Mouse (Mus musculus) hindbrain, postnatal 0 days (tissue): ENCODE measurements around the gene Abo. TPM values are rescaled to one million over a fixed set of nuclear protein-coding genes. Genes with fewer than 3 reads are reported as not detected.
A peak's percentile ranks its signal among the peaks of the same experiment; 100 is the strongest.

Source experiments
- ATAC-seq: fragments of 200-750 bp; cut with Nextera tagmentation; 2 replicates; pipeline ENCODE4 v1.8.0; 2017; ENCODE audit warnings: mild to moderate bottlenecking, moderate TSS enrichment, moderate library complexity
- DNase-seq: peaks from one replicate; pipeline ENCODE4 v3.0.0-alpha.2; 2015; ENCODE audit warnings: low spot score
- H3K27ac ChIP-seq: fragments of 300-500 bp; sonication (generic); 2 replicates; pipeline ENCODE4 v1.5.1; 2014; ENCODE audit warnings: mild to moderate bottlenecking
- H3K27me3 ChIP-seq: fragments of 300-500 bp; sonication (generic); 2 replicates; pipeline ENCODE4 v1.6.1; 2014; ENCODE audit warnings: low read length, mixed read lengths; ENCODE audit not compliant: insufficient read depth
- H3K36me3 ChIP-seq: fragments of 300-500 bp; sonication (generic); 2 replicates; pipeline ENCODE4 v1.6.1; 2014; ENCODE audit warnings: low read length, mixed read lengths; ENCODE audit not compliant: insufficient read depth
- H3K4me1 ChIP-seq: fragments of 300-500 bp; sonication (generic); 2 replicates; pipeline ENCODE4 v1.6.1; 2014; ENCODE audit warnings: antibody characterized with exemption, low read length, mixed read lengths; ENCODE audit not compliant: insufficient read depth
- H3K4me2 ChIP-seq: fragments of 300-500 bp; sonication (generic); 2 replicates; pipeline ENCODE4 v1.6.1; 2014; ENCODE audit warnings: low read depth, mild to moderate bottlenecking, low read length, moderate library complexity, mixed read lengths
- H3K4me3 ChIP-seq: fragments of 300-500 bp; sonication (generic); 2 replicates; pipeline ENCODE4 v1.5.1; 2014; ENCODE audit warnings: low read length
- H3K9ac ChIP-seq: fragments of 300-500 bp; sonication (generic); replicated peaks from 2 replicates; pipeline ENCODE4 v1.6.1; 2014; ENCODE audit warnings: mild to moderate bottlenecking, low read length, moderate library complexity, mixed read lengths
- H3K9me3 ChIP-seq: fragments of 300-500 bp; sonication (generic); 2 replicates; pipeline ENCODE4 v1.6.1; 2016; ENCODE audit warnings: low read length, mixed read lengths
- CTCF ChIP-seq: IDR thresholded peaks from 2 replicates; pipeline ENCODE4 v1.5.1; 2016; ENCODE audit warnings: antibody characterized with exemption, control low read depth, low read depth
- WGBS: fragments of 180-500 bp; shearing (Covaris S2); extraction: QIAGEN DNeasy Blood & Tissue Kit; methylation state at CpG from one replicate; pipeline ENCODE4 v1.1.7; 2014; 5-methylcytosine and 5-hydroxymethylcytosine counted together
- polyA plus RNA-seq: library from polyadenylated mRNA; unstranded; fragments of >200 nt; fragmentation: Nextera tagmentation; extraction: Ambion mirVana; gene quantifications from 2 replicates; pipeline ENCODE4 v1.2.1, GENCODE M21; 2015
- total RNA-seq: library from RNA; depleted of rRNA; stranded (reverse); fragments of >200 nt; gene quantifications from 2 replicates; pipeline ENCODE4 v1.2.3, GENCODE M21; 2014; rRNA removed

The Abo gene
- total RNA-seq (0.86 TPM in 1 of 2 replicates, not detected in the other), polyA plus RNA-seq (not detected in 2 replicates)

- Histone ChIP-seq H3K27me3 (no peaks in the 10 kb centered on the region), H3K27ac (no peak within 1 kb of the TSS), H3K4me1 (no peaks in the 10 kb centered on the region), H3K9me3 (no peaks in the 10 kb centered on the region), H3K36me3 (no peaks in the 10 kb centered on the region), H3K9ac (no peak within 1 kb of the TSS), H3K4me3 (no peak within 1 kb of the TSS), H3K4me2 (no peak within 1 kb of the TSS)
- ATAC-seq, result no peak
- WGBS, result 78% methylated on average over 3 of the region's 3 CpGs
- no peak for TF ChIP-seq CTCF
- DNase-seq, result no peak
Observed at GRCm38 (mm10) chr2:26864879-26865278, at the start of gene Abo. TSS of gene Abo (minus strand) at chr2:26864979.

- Histone ChIP-seq H3K4me2 (no peak overlapping the region), H3K9ac (no peak overlapping the region), H3K4me1 (peaks cover 16% of the 10 kb centered on the region), H3K27ac (no peak overlapping the region), H3K36me3 (peaks cover 32% of the 10 kb centered on the region), H3K4me3 (no peak overlapping the region), H3K9me3 (no peaks in the 10 kb centered on the region), H3K27me3 (no peaks in the 10 kb centered on the region)
- ATAC-seq, result no peak
- DNase-seq, result no peak
- TF ChIP-seq CTCF, result peak; percentile 32
- WGBS, result 61% methylated on average over 8 of the region's 8 CpGs
Observed at GRCm38 (mm10) chr2:26914148-26914941, 49.6 kb upstream of the Abo start.

- Histone ChIP-seq H3K9ac (no peak overlapping the region), H3K4me3 (no peak overlapping the region), H3K27ac (no peak overlapping the region), H3K4me1 (peaks cover 22% of the 10 kb centered on the region), H3K4me2 (no peak overlapping the region), H3K9me3 (no peaks in the 10 kb centered on the region), H3K27me3 (no peaks in the 10 kb centered on the region), H3K36me3 (peaks cover 24% of the 10 kb centered on the region)
- DNase-seq, result no peak
- TF ChIP-seq CTCF, result no peak
- 87% methylated on average over 17 of the region's 17 CpGs for WGBS
- no peak for ATAC-seq
Observed at GRCm38 (mm10) chr2:26913416-26914147, 48.8 kb upstream of the Abo start.

GRCm38 (mm10) chr2:26912253-26912770, 47.5 kb upstream of the Abo start:
- ATAC-seq (no peak), DNase-seq (no peak)
- Histone ChIP-seq H3K4me2 (peak overlapping the region; percentile 85), H3K4me3 (peak overlapping the region; percentile 86), H3K9ac (peak overlapping the region; percentile 84), H3K27me3 (no peaks in the 10 kb centered on the region), H3K36me3 (peaks cover 26% of the 10 kb centered on the region), H3K27ac (no peak overlapping the region), H3K9me3 (no peaks in the 10 kb centered on the region), H3K4me1 (peaks cover 19% of the 10 kb centered on the region)
- 64% methylated on average over 5 of the region's 5 CpGs for WGBS
- TF ChIP-seq CTCF, result no peak

- peaks cover 15% of the 10 kb centered on the region for H3K4me1 ChIP-seq
Observed at GRCm38 (mm10) chr2:26910994-26911765, 46.4 kb upstream of the Abo start.

More at GRCm38 (mm10) chr2:26910994-26911765, 46.4 kb upstream of the Abo start:
- H3K4me3 ChIP-seq, result peak overlapping the region; percentile 86
- peak overlapping the region; percentile 84 for H3K9ac ChIP-seq
- no peaks in the 10 kb centered on the region for H3K9me3 ChIP-seq
- ATAC-seq (peak; percentile 66), DNase-seq (peak; percentile 85)
- under 1% methylated on average over 33 of the region's 37 CpGs for whole genome bisulfite sequencing
- no peak for TF ChIP-seq CTCF
- H3K4me2 ChIP-seq, result peak overlapping the region; percentile 85
- H3K36me3 ChIP-seq, result peaks cover 31% of the 10 kb centered on the region
- H3K27ac ChIP-seq, result peak overlapping the region; percentile 95
- no peaks in the 10 kb centered on the region for H3K27me3 ChIP-seq
